Mouse (Mus musculus) testis, adult 2 months (tissue): Measurements from ENCODE around the gene Sh3bp2. TPM values are rescaled to one million over a fixed set of nuclear protein-coding genes. Genes with fewer than 3 reads are reported as not detected.
A peak's percentile ranks its signal among the peaks of the same experiment; 100 is the strongest.

Source experiments
- H3K27ac ChIP-seq: fragments of 200-500 bp; 2 replicates; pipeline ENCODE4 v1.5.1; 2012; ENCODE audit warnings: low read depth, low read length; ENCODE audit not compliant: control insufficient read depth, insufficient read depth
- H3K27me3 ChIP-seq: fragments of 200-500 bp; 2 replicates; pipeline ENCODE4 v1.6.1; 2012; ENCODE audit warnings: mild to moderate bottlenecking, low read length, moderate library complexity; ENCODE audit not compliant: control insufficient read depth, insufficient read depth
- H3K36me3 ChIP-seq: fragments of 200-500 bp; 2 replicates; pipeline ENCODE4 v1.6.1; 2012; ENCODE audit warnings: mild to moderate bottlenecking, low read length; ENCODE audit not compliant: control insufficient read depth, insufficient read depth
- H3K4me1 ChIP-seq: fragments of 200-500 bp; 2 replicates; pipeline ENCODE4 v1.6.1; 2012; ENCODE audit warnings: low read length; ENCODE audit not compliant: control insufficient read depth, insufficient read depth
- H3K4me3 ChIP-seq: fragments of 200-500 bp; 2 replicates; pipeline ENCODE4 v1.5.1; 2012; ENCODE audit warnings: low read depth, mild to moderate bottlenecking, low read length, moderate library complexity, mixed read lengths; ENCODE audit not compliant: control insufficient read depth
- CTCF ChIP-seq: fragments of 200-500 bp; IDR thresholded peaks from 2 replicates; pipeline ENCODE4 v1.5.1; 2012; ENCODE audit warnings: low read depth, mild to moderate bottlenecking, inconsistent platforms, low read length, moderate library complexity; ENCODE audit not compliant: control insufficient read depth, insufficient read depth, insufficient replicate concordance
- POLR2A ChIP-seq: fragments of 200-500 bp; IDR thresholded peaks from 2 replicates; pipeline ENCODE4 v1.6.1; 2012; ENCODE audit warnings: low read depth, mild to moderate bottlenecking, inconsistent platforms, low read length, moderate library complexity; ENCODE audit not compliant: control insufficient read depth
- polyA plus RNA-seq: library from polyadenylated mRNA; depleted of rRNA; stranded (reverse); fragments of >200 nt; gene quantifications from 2 replicates; pipeline ENCODE4 v1.2.3, GENCODE M21; 2012; rRNA removed

Gene Sh3bp2
- polyA plus RNA-seq, result 4.9 and 5.0 TPM in 2 replicates

DNA sequence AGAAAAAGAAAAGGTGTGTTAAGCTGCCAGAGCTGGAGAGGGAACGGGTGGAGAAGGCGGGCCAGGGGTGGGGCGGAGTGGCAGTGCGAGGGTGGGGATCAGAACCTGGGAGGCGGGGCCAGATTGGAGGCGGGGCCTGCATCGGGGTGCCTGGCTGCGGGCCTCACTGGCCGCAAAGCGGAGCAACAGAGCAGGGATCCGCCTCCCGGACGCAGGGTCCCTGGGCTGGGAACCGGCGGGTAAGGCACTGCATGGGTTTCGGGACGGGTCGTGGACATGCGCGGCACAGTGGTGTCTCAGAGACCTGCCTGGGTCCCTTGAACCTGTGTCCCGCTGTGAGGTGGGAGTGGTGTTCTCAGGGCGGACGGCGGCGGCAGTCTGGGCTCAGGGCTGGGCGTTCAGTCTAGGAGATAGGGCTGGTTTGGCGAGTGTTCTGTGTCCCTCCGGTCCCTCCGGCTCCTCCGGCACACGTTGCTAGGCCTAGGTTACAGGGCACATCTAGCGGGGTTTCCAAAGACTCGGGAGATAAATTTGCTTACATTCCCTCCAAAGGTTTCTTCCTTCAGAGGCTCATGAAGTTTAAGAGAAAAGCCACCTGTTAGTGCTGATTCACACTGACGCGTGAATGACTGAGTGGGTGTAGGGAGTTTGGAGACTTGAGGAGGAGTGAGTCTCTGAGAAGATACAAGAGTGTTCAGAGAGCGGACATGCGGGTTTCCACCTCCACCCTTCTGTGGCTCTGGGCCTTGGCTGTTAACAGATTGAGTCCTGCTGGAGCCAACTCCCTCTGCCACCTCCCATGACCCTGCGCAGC, at the start of gene Sh3bp2:
Gene Sh3bp2, plus strand, starts transcription at position 176 of the 814 bp plus-strand sequence.
- no peaks in the 10 kb centered on the region for H3K27me3 ChIP-seq
- peak within 1 kb of the TSS; percentile 10 for H3K27ac ChIP-seq
- H3K4me1 ChIP-seq, result peaks cover 14% of the 10 kb centered on the region
- H3K36me3 ChIP-seq, result no peaks in the 10 kb centered on the region
- H3K4me3 ChIP-seq, result peak within 1 kb of the TSS; percentile 79
- TF ChIP-seq POLR2A (peak; percentile 77), CTCF (no peak)

DNA sequence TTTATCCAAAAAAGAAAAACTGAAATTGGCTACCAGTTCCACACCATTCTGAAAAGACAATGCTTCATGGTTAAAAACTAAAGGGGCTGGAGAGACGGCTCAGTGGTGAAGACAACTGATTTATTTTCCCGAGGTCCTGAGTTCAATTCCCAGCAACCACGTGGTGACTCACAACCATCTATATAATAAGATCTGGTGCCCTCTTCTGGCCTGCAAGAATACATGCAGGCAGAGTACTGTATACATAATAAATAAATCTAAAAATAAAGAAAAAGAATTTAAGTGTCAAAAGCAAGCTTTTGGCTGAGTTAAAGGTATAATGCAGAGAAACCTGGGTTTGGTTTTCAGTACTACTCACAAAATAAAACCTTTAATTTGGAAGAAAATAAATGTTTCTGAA, 44.7 kb upstream of the Sh3bp2 start:
- H3K27me3 ChIP-seq, result no peaks in the 10 kb centered on the region
- TF ChIP-seq POLR2A (no peak), CTCF (no peak)
- no peak overlapping the region for H3K27ac ChIP-seq
- no peaks in the 10 kb centered on the region for H3K4me1 ChIP-seq
- H3K4me3 ChIP-seq, result no peak overlapping the region
- peaks cover 1% of the 10 kb centered on the region; the same call in 1 of the 2 replicates for H3K36me3 ChIP-seq

DNA sequence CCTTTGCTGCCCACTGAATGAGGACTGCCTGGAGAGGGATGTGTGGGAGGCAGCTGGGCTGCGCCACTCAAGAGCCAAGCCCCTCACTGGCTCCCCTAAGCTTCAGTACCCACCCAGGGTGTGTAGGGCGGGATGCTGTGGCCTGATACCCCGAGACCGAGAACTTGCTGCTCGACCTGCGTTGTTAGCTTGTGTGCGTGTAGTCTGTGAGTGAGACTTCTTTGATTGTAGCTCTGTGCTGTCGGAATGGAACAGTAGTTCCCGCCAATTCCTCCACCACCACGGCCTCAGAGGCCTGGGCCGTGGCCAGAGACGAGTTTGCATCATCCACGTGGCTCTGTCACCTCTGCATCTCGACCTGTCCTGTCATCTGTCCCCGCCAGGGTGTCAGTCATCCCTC, 39.9 kb upstream of the Sh3bp2 start:
- no peak for TF ChIP-seq CTCF
- no peak for TF ChIP-seq POLR2A
- Histone ChIP-seq H3K4me3 (no peak overlapping the region), H3K27me3 (no peaks in the 10 kb centered on the region), H3K4me1 (no peaks in the 10 kb centered on the region), H3K36me3 (no peaks in the 10 kb centered on the region), H3K27ac (no peak overlapping the region)

DNA sequence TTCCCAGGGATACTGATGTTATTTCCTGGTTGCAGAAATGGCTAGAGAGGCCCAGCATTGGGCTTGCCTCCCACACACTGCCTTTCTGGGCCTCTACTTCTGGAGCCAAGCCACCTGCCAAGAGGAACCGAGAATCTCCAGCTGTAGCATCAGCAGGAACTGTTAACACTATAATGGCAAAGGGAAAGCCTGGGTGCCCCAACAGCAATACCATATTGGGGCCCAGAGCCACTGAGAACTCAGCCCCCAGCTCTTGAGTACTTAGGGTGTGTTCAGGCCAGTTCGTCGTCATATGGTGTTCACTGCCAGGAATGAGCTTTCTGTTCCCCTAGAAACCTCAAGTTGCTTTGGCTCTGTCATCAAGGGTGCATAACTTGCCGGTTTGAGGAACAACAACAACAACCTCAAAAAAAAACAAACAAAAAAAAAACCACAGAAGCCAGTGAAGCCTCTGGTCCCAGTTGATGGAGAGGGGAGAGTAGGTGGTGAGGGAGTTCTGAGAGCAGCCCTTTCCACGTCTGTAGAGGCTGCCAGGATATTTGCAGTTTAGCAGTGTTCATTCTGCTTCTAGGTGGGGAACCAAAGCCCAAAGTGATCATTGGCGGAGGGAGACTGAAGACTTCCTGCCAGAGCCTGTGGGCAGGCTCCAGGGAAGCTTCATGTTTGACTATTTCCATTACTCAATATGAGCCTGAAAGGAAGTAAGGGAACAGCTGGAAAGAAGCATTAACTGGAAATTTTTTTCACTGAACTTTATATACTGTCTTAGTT, 38.1 kb upstream of the Sh3bp2 start:
- no peak for TF ChIP-seq POLR2A
- TF ChIP-seq CTCF, result no peak
- Histone ChIP-seq H3K4me3 (no peak overlapping the region), H3K27ac (no peak overlapping the region), H3K27me3 (no peaks in the 10 kb centered on the region), H3K36me3 (no peaks in the 10 kb centered on the region), H3K4me1 (no peaks in the 10 kb centered on the region)

DNA sequence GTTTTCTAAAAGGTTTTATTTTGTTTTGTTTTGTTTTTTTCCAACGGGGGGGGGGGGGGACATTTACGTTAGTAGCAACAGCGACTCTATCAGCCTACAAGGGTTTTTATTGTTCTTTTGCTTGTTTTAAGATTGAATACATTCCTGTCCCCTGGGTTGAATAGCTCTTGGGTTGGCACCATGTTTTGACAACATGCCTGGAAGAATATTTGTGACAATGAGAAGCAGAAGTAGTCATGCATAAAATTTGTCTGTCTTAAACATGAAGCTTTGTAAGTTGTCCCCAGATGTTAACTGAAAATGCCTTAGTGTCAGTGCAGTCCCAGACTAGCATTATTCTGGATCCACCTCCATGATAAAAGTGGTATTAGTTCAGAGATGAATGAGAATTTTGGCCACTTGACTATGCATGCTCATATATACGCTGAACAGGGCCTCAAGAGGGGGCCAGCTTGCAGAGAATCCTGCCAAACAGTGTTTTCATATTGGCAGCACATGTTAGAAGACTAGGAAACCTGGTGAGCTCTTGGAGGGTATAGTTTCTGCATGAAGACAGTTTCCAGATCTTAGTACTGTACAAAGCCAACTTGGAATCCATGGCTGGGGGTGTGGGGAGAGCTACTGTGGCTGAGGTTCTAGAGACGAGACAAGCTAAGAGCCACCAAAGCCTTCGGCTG, 36.8 kb upstream of the Sh3bp2 start:
- no peaks in the 10 kb centered on the region for H3K4me1 ChIP-seq
- no peak overlapping the region for H3K4me3 ChIP-seq
- H3K27ac ChIP-seq, result no peak overlapping the region
- no peaks in the 10 kb centered on the region for H3K27me3 ChIP-seq
- no peaks in the 10 kb centered on the region for H3K36me3 ChIP-seq
- TF ChIP-seq POLR2A, result no peak
- no peak for TF ChIP-seq CTCF

DNA sequence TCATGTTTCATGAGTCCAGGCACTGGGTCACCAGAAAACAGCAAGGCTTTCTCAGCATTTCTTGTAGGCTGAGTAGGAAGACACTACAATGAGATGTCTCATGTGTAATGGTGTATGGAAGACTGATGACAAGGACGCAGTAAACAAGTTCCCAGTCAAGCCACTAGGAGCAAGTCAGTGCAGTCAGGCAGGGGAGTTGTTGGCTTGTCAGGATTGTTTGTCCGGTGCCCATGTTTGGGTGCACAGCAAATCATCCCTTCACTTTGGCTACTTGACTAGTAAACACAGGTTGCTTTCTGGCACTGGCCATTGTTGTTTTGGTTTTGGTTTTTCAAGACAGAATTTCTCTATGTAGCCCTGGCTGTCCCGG, 36.2 kb upstream of the Sh3bp2 start:
- Histone ChIP-seq H3K4me1 (no peaks in the 10 kb centered on the region), H3K27me3 (no peaks in the 10 kb centered on the region)
- TF ChIP-seq POLR2A, result no peak
- no peak for TF ChIP-seq CTCF

DNA sequence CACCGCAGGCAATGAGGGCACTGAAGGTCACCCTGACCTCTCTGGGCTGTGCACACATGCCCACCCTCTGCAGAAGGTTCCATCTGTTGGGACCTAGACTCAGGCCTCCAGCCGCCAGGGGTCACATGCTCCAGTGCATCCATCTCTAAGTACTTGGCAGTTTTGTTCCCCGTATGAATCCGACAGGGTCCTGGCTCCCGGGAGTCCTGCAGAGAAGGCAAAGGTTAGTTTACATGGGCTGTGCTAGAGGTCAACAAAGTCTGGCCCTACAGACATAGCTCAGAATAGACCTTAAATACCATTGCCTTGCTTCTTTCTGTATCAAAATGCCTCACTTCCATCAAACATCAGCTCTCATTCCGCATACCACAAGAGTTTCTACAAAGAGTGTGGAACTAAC, 28.9 kb upstream of the Sh3bp2 start:
- no peaks in the 10 kb centered on the region for H3K27me3 ChIP-seq
- no peaks in the 10 kb centered on the region for H3K36me3 ChIP-seq
- no peak overlapping the region for H3K4me3 ChIP-seq
- no peak for TF ChIP-seq CTCF
- no peak for TF ChIP-seq POLR2A
- no peak overlapping the region for H3K27ac ChIP-seq
- no peaks in the 10 kb centered on the region for H3K4me1 ChIP-seq

More for the DNA sequence above, 36.2 kb upstream of the Sh3bp2 start:
- Histone ChIP-seq H3K36me3 (no peaks in the 10 kb centered on the region), H3K27ac (no peak overlapping the region), H3K4me3 (no peak overlapping the region)
